Mouse (Mus musculus): ENCODE measurements at regions not wholly inside any gene's neighbourhood (a gene's known extent, or its start where the extent isn't known, plus 50 kb on each side); places are given as distances from the start of the nearest gene placed in this dataset.

DNA sequence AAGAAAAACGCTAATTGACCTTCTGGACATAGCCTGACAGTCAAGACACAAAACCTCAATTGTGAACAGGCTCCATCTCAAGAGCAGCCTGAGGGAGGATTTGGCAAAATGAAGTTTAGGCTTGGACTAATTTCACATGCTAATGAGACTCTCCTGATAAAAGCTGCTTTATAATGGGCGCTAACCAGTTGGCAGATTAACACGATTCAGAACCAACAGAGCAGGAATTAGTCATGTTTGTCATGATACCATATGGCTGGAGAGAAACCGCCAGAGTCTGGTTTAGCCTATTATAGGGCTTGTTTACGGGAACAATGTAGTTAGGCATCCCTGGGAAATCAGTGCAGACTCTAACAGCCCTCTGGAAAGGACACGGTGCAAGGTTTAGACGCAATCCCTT lies 375.2 kb upstream of the Nfe2l3 start:
- DNase-seq (ENCODE audit: low spot score) = no peak

DNA sequence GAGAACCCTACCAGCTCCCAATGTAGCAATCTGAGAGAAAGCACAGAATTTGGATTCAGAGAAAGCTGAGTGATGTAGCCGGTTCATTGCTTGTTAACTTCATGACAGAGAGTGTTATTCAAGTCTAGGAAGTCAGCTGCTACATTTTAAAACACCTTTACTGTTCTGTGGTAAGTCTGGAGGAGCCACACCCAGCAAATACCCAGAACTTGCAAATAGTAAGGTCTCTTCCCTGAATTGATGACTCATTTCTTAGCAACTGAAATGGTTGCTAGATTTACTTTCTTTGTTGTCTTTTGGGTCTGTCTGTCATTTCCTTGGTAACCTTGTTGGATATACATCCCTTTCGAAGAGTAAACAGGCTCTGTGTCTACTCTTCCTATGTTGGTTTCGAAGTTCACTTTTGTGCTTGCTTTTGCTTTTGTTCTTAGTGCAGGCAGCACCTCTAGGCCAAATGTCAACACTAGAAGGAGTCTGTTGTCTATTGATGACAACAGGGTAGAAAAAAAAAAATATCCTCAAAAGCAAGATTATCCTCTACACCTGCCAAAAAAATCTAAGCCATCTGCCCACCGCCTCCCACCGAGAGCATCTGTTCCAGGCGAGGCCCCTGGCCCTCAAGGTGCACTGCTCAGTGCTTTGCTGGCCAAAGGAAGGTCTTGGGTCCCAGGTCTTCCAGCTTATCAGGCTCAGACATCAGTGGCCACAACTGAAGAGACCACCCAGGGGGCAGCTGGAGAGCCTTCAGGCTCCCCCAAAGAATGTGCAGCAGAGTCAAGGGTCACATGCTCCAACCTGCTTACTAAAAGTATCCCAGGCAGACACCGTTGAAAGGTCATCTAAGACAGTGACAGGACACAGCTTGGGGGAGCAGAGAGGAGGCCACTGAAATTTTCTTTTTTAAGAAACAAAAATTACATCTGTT lies 372.3 kb upstream of the Nfe2l3 start:
- DNase-seq (ENCODE audit: low spot score) = no peak

DNA sequence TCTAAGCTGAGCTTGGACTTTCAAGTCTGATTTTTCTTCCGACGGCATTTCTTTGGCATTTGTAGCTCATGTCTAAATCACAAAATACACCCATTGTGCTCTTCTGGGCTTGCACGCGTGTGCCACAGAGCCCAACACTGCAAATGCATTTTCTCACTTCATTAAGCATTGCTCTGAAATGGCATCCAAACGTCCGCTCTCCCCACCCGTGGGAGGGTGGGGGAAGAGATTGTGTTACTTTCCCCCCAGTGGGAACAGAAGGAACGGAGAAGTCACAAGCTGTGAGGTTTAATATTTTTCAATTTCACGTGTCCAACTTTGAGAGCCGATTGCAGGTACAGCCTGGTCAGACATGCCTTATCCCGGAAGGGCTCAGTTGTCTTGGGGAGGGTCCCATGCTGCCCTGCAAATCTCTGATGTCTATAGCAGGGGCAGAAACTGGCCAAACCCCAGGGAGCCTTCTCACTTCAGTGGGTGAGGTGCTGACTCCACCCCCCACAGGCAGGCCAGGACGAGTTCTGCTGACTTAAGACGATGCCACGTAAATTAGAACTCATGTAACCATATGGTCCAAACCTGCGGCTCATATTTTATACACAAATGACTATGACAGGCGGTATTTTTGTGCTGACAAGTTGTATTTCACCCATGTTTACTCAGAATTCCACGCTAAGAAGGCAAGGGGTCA lies 371.5 kb upstream of the Nfe2l3 start:
- no peak for DNase-seq (ENCODE audit: low spot score)

- no peak for DNase-seq (ENCODE audit: low spot score)
These were observed 367.3 kb upstream of the Nfe2l3 start for GRCm38 (mm10) chr6:51065156-51065555.

GRCm38 (mm10) chr6:51067332-51067731 lies 365.1 kb upstream of the Nfe2l3 start:
- DNase-seq (ENCODE audit: low spot score) = no peak

GRCm38 (mm10) chr6:51069945-51070344 lies 362.5 kb upstream of the Nfe2l3 start:
- no peak for DNase-seq (ENCODE audit: low spot score)

DNA sequence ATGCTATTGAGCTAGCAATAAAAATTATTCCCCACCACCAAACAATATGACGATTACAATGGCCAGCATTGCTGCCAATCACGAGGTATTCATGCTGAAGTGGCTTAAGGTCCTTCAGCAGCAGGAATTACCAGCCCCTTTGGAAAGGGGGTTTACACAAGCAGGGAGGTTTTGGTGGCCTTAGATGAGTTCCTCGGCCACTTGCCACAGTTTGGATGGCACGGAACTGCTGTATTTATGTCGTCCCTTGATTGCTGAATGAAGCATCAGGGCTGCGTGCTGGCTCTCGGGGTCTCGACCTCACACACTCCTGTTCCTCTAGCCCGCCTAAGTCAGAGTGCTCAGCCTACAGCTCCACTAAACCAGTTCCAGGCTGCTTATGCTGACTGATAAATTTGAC lies 361.2 kb upstream of the Nfe2l3 start:
- no peak for DNase-seq (ENCODE audit: low spot score)

GRCm38 (mm10) chr6:51075026-51075425 lies 357.4 kb upstream of the Nfe2l3 start:
- DNase-seq (ENCODE audit: low spot score) = no peak

GRCm38 (mm10) chr6:51076861-51077768 lies 355.4 kb upstream of the Nfe2l3 start:
- DNase-seq (ENCODE audit: low spot score) = no peak

GRCm38 (mm10) chr6:51077769-51078096 lies 354.7 kb upstream of the Nfe2l3 start:
- DNase-seq (ENCODE audit: low spot score) = no peak

- no peak for DNase-seq (ENCODE audit: low spot score)
These were observed 354.0 kb upstream of the Nfe2l3 start for GRCm38 (mm10) chr6:51078353-51078966.

- DNase-seq (ENCODE audit: low spot score) = no peak
These were observed 353.5 kb upstream of the Nfe2l3 start for GRCm38 (mm10) chr6:51078967-51079355.

DNA sequence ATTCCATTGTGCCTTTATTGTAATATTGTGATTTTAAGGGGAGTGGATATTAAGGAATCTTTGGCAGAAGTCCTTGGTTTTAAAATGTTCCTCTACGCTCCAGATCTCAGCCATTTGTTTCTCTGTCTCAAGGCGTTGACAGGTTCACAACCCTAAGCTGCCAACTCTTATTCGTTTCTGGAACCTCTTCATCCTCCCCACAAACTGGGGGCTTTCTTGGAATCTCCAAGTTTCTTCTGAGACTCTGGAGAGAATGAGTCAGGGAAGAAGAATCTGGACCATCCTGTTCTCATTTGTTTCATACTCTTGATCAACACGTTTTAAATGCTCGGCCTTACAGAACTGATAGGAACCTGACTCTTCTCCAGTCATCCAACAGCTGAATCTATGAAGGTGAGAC lies 351.4 kb upstream of the Nfe2l3 start:
- DNase-seq (ENCODE audit: low spot score) = no peak

- no peak for DNase-seq (ENCODE audit: low spot score)
These were observed 347.8 kb upstream of the Nfe2l3 start for GRCm38 (mm10) chr6:51084656-51085055.

DNA sequence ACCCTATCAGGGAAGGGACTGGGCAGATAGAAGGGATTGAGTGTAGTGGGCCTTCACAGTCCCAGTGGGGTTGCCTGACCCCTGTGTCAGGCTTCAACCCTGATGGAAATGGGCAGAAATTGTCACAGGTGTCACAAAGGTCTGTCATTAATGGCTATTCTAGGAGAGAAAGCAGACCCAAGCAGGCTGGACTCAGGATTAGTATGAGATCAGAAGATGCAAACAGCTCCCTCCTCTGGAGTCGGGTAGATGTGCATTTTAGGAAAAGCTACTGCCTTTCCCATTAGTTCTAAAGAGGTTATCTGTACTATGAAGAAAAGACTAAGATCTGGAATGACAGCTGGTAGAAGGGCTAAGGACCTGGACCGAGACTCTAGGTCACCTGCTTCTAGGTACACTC lies 346.9 kb upstream of the Nfe2l3 start:
- DNase-seq (ENCODE audit: low spot score) = no peak

GRCm38 (mm10) chr6:51086347-51086746 lies 346.1 kb upstream of the Nfe2l3 start:
- no peak for DNase-seq (ENCODE audit: low spot score)

DNA sequence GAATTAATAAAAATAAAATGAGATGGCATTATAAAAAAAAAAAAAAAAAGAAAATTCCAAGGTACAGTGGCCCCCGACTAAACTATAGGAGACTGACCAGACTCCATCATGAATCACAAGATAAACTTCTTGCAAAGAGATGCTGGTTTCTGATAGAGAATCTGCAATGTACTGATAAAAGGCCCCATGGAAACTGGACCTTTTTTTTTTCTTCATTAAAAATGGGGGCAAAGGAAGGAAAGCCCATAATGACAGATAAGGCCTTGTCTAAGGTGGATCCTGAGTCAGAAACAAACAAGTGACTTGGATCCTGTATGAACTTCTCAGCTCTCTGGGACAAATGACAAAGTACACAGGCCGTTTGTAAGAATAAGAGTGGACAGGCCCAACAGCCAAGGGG lies 344.7 kb upstream of the Nfe2l3 start:
- DNase-seq (ENCODE audit: low spot score) = no peak

GRCm38 (mm10) chr6:51088641-51089372 lies 343.7 kb upstream of the Nfe2l3 start:
- DNase-seq (ENCODE audit: low spot score) = no peak

DNA sequence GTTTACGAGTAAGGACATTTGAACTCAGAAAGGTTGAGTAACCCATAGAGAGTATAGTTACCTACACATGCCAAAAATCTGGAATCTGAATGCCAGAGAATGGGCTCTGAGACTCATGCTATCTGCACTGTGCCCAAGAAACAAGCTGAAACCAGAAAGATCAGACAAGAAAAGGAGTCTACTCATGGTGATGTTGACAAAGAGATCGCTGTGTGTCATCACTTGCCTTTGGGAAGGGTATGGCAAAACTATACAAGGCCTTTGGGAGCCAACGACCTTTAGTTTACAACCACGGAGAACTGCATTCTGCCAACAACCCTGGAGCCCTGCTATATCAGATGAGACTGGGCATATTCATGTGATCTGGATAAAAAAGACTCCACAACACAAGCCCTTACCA lies 339.3 kb upstream of the Nfe2l3 start:
- DNase-seq (ENCODE audit: low spot score) = no peak

DNA sequence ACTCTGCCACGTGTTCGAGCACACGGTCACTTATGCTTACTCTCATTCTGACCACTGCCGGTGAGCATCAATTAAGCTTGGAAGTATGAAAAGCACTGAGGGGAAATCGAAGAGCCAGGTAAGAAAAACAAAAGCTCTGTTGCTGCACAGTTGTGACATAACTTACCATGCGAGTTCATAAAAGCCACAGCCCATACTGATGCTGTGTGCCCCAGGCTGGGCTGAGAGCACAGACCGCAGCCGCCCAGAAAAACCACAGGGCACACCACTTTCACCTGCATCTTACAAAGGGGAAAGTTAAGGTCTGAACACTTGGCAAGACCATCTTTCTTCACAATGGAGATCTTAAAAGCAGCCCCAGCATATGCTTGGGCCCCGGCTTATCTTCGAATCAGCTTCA lies 338.2 kb upstream of the Nfe2l3 start:
- DNase-seq (ENCODE audit: low spot score) = no peak

DNA sequence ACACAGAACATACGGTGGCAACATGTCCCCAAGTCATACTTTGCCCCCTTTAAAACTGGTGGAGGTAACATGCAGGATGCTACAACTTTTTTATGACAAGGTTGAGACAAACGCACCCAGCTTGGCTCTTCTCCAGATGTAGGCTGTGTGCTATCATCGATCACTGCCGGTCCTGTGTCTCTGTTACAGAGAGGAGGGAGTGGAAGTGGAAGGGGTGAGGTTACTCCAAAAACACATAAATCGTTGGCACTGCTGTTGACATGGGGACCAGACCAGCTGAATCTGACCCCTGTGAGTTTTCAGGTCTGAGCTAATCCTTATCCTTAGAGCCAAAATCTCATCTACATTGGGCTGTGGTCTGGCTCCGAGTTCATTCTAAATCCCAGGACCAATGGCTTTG lies 335.0 kb upstream of the Nfe2l3 start:
- no peak for DNase-seq (ENCODE audit: low spot score)
